Mouse (Mus musculus): ENCODE measurements at regions not wholly inside any gene's neighbourhood (a gene's known extent, or its start where the extent isn't known, plus 50 kb on each side); places are given as distances from the start of the nearest gene placed in this dataset.

DNA sequence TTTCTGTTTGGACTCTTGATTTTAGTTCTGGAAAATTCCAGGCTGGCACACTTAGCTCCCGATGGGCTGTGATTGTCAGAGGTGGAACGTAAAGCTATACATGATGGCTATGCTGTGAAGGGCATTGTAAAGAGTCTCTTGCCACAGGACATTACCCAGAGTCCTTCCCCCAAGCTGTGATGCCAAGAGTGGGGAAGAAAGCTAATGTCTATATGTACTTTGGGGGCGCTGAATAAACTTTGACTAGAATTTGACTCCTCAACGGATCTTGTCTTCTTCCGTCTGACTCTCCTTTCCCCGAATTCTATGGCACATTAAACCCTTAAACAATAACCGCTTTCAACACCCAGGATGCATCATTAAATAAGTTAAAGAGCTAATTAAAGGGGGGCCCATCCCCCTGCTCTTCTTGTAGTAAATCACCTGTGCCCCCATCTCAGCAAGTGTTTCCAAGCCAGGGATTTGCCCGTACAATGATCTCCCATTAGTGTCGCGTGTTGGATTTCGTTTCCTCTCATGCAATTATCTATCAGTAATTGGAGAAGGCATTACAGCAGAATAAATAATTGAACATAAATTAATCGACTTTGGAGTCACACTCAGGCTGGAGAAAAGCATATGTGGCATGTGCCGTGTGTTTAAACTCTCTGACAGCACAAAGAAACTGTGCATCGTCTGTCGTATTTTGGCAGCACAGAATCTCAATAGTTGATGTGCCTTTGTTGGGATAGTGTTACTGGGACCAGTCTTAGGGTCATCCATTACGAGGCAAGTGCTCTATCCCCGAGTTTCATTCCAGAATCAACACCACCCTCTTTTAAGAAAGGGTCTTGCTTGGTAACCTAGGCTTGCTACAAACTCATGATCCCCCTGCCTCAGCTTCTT is 343.9 kb downstream of the Nucb2 start:
- in situ Hi-C loops (cut with MseI, MboI) = no loop called here

DNA sequence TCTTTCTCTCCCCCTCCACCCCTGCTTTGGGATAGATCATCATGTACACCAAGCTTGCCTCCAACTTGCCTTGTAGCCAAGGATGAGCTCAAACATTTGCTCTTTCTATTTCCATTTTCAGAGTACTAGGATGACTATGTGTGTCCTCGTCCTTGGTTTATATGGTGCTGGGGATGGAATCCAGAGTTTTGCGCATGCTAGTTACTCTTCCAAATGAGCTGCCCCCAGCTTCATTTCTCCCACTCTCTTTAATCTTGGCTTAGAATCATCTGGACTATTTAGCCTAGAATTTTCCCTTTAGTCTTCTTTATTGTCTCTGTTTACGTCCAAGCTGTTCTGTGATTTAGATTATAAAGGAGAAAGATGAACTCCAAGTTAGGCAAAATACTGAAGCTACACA is 349.2 kb downstream of the Nucb2 start:
- in situ Hi-C loops (cut with MseI, MboI) = no loop called here

DNA sequence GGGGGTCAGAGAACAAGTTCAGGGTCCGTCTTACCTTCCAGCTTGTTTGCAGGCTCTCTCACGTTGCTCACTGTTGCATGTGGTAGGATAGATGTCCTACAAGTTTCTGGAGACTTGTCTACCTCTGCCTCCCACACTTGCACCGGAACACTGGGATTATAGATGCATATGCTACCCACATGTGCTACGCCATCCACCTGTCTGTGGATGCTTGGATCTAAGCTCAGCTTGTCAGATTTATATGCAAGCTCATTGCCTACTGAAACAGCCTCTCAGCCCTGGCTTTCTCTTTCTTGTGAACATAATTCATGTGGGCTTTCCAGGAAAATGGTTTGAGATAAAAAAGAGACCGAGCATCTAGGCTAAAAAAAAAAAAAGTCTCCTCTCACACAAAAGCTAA is 353.0 kb downstream of the Nucb2 start:
- in situ Hi-C loops (cut with MseI, MboI) = no loop called here

DNA sequence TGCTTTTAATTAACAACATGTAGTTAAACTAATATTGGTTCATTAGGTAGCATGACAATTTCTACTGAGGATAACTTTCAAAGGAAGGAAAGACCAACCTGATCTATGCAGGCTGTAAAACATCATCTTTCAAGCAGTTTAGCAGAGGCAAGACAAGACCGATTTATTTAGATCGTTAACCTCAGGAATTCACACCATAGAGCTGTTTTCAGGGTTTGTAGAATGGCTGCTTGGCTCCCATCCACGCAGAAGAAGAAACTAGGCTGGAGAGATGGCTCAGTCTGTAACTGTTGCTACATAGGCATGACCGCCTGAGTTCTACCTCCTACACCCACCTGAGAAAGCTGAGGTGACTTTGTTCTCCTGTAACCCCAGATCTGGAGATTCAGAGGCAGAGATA is 353.6 kb downstream of the Nucb2 start:
- in situ Hi-C loops (cut with MseI, MboI) = no loop called here

DNA sequence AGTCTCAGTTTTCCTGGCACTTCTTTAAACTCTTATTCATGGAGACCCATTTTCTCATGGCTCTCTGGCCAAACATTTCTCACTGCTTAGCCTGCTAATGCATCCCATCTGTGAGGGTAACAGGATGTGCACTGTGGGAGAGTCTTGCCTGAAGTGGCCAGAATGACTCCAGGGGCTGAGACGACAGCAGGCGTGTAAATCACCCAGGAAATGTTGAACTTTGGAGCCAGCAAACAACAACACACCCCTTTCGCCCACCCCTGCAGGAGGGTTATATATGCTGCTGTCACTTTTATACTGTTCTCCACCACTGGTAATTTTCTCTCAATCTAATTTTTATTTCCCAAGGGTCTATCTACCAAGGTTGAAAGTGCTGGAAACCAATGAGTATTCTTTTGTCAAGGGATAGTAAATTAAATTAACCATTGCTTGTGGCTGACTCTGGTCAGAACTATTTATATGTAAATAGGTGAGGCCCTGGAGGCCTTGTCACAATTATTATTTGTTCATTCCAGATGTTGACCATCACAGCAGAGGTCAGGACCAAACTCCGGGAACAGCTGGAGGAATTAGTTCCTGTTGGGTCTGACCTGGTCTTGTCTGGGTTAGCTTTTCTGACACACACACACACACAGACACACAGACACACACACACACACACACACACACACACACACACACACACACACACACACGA is 378.2 kb downstream of the Nucb2 start:
- in situ Hi-C loops (cut with MseI, MboI) = loop anchor here in 1 of 2 experiments (25.0 kb wide), 1 partner anchor 305 kb away; no protein-coding TSS in a partner anchor

DNA sequence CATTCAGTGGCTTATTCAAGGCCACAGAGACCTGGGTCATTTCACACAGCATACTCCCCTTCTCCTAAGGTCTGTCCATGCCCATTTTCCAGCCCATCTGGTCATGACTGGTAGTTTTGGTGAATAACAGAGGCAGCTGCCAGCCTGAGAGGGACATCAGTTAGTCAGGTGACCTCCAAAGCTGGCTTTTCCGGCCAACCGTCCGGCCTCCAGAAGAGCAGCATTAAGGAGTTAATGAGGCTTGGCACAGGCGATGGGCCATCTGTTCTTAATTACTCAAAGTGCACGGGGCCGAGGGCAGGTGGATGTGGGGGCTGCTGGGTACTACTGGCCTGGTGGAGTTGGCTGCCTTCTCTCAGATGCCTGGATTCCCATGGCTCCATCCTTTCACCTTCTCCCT is 389.7 kb downstream of the Nucb2 start:
- in situ Hi-C loops (cut with MseI, MboI) = loop anchor here in 1 of 2 experiments (25.0 kb wide), 1 partner anchor 293 kb away; no protein-coding TSS in a partner anchor

DNA sequence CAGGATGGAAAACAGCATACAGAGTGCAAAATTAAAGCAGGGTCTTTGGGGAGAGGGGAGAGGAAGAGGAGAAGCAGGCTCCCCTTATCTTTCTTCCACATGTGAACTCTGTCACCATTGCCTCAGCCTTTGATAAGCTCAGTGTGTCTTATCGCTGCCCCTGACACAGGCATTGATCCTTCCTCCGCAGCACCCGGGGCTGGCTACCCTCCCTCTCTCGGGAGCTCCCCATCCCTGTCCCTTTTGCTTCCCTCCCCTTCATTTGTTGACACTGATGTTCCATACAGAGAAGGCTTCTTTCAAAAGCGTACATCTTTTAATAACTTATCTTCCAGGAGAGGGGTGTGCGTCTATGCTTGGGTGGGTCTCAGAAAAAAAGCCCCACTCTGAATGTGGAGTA is 411.6 kb downstream of the Nucb2 start:
- in situ Hi-C loops (cut with MseI, MboI) = loop anchor here in 1 of 2 experiments (10.0 kb wide), 2 partner anchors 59 to 211 kb away; no protein-coding TSS in a partner anchor

DNA sequence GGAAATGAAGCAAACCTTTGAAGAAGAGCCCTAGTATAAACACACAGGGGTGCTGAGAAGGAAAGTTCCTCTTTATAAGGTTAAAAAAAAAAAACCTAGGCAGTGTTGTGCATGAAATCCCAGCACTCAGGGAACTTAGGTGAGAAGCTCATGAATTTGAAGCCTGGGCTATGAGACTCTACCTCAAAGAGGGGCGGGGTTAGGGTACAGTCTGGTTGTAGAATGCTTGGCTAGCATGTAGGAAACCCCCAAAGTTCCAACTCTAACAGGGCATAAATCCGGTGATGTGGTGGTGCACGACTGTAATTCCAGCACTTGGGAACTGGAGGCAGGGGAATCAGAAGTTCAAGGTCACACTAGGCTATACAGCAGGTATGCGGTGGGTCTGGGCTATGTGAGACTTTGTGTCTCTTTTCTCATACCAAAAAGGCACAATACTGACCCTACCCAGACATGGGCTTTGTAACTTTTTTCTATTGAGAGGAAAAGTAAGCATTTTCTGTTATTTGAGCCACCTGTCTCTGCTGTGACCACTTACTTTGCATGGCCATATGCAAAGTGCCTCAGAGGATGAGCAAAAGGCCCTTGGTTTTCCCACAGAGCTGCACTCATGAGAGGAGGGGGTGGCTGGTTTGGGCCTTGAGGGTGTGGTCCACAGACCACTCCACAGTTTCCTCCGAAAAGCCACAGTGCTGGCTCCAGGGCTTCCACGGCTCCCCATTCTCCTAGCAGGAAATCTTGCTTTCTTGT is 413.9 kb downstream of the Nucb2 start:
- in situ Hi-C loops (cut with MseI, MboI) = loop anchor here in 1 of 2 experiments (10.0 kb wide), 2 partner anchors 57 to 213 kb away; no protein-coding TSS in a partner anchor

DNA sequence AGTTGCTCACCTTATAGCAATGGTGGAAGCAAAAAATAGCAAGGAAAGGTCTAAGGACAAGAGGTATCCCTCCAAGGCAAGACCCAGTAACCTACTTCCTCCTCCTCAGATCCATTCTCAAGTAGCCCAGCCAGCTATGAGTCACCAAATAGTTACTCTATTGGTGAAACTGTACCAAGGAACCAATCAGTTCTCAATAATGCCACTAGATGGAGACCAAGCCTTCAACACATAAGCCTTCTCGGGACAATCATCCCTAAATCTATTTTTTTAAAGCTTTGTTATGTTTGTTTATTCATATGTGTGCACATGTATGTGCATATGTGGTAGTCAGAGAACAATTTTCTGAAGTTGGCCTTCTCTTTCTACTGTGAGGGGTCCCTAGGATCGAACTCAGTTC is 434.3 kb upstream of the Xylt1 start:
- in situ Hi-C loops (cut with MseI, MboI) = no loop called here

DNA sequence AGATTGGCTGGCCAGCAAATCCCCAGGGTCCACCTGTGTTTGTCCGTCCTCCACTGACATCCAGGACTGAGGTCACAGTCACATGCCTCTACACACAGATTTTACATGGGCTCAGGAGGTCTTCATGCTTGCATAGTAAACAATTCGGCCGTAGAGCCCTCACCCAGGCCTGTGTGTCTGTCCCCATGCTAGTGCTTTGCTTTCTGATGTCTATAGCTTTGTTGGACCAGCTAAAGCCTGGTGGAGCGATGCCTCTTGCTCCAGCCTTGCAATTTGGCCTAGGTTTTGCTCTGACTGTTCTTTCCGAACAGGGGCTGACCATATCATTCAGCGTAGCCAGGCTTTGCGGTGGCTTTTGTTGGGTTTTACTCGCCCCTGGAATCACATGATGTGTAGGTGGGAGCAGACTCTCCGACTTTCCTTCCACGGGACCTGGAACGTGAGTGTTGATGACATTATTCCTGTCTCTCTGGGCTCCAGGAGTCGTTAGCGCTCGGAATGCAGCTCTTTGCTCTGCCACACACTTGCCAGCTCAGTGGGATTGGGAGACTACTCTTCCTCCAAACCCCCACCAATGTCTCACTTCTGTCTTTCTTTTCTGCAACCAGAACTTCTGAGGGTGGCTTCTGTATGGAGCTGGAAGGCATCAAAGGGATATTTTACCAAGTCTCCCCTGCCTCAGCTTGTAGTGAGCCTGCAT is 421.4 kb upstream of the Xylt1 start:
- in situ Hi-C loops (cut with MseI, MboI) = no loop called here

DNA sequence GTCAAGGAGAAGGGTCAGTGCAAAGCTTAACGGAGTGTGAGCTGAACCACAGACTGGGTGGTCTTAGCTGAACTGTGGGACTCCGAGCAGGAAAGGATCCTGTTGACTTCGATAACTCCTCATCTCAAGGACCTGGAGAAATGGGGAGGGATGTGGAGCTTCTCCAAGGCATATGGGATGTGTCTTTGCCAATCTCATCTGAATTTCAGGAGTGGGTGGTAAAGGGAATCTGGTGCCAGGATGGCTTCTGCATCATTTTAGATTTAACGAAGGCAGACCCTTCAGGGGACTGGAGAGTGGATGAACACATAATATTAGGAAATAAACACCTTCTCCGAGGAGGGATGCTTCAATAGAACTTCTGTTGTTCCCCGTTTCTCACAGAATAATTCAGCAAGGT is 416.9 kb upstream of the Xylt1 start:
- in situ Hi-C loops (cut with MseI, MboI) = no loop called here

DNA sequence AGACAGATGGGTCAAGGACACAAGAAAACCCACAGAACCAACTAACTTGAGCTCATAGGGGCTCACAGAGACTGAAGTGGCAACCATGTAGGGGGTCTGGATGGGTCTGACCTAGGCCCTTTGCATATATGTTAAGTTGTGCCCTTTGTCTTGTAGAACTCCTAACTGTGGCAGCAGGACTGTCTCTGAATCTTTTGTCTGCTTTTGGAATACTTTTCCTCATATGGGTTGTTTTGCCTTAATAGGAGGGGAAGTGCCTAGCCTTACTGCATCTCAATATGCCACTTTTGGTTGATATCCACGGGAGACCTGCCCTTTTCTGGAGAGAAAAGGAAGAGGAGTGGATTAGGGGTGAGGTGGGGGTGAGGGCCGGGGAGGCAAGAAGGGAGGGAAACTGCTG is 389.4 kb upstream of the Xylt1 start:
- in situ Hi-C loops (cut with MseI, MboI) = loop anchor here in 1 of 2 experiments (10.0 to 25.0 kb wide), 2 partner anchors 193 to 279 kb away; no protein-coding TSS in a partner anchor

DNA sequence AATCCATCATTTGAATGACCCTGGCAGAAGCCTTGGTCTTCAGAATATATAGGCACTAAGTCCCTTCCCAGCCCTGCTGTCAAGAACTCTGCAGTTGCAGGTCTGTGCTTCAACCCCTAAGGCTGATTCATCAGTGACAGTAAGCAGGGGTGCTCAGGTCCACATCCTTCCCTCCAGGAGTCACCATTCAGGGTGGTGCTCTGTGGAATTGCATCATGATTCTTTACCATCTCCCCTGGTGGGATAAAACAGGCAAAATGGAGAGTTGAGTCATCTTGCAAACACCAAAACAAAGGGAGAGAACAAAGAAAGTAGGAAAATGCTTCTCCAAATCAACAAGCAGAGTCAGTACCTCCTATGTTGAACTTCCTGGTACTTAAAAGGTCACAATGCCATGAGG is 388.6 kb upstream of the Xylt1 start:
- in situ Hi-C loops (cut with MseI, MboI) = loop anchor here in 1 of 2 experiments (10.0 to 25.0 kb wide), 2 partner anchors 193 to 280 kb away; no protein-coding TSS in a partner anchor

DNA sequence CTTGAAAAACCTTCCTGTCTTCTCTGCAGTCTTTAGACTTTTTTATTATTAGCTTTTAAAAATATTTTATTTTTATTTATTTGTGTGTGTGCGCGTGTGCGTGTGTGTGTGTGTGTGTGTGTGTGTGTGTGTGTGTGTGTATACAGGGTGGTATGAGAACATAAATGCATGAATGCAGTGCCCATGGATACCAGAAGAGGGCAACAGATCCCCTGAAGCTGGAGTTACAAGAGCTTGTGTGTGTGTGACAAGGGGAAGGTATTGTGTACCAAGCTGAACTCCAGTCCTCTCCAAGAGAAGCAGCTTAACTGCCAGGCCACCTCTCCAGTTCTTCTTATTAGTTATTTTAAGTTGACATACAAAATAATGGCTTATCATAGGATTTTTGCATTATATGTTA is 385.0 kb upstream of the Xylt1 start:
- in situ Hi-C loops (cut with MseI, MboI) = loop anchor here in 1 of 2 experiments (10.0 to 25.0 kb wide), 2 partner anchors 189 to 283 kb away; no protein-coding TSS in a partner anchor

DNA sequence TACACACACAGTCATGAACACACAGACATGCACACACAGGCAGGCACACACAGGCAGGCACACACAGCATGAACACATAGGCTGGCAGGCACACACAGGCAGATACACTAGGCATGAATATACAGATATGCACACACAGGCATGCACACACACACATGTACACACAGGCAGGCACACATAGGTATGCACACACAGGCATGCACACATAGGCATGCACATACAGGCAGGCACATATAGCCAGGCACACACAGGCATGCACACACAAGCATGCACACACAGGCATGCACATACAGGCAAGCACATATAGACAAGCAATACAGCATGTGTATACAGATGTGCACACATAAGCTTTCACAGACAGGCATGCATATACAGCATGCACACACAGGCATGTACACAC is 377.6 kb upstream of the Xylt1 start:
- in situ Hi-C loops (cut with MseI, MboI) = loop anchor here in 1 of 2 experiments (25.0 kb wide), 1 partner anchor 309 kb away; no protein-coding TSS in a partner anchor

DNA sequence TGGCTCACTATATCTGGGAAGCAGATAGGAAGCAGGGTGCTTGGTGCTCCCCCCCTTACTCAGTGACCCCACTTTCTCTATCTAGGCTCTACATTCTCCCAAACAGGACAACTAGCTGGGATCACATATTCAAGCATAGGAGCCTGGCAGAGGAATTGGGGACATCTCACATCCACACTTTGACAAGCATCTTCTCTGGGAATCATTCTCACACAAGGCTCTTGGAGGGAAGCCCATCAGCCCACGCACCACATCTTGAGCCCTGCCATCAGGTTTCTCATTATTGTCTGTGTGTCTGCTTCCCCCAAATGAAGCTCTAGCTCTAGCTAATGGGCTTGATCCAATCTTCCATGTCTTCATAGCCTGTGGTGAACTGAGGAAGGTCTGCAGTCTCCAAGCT is 362.4 kb upstream of the Xylt1 start:
- in situ Hi-C loops (cut with MseI, MboI) = loop anchor here in 1 of 2 experiments (25.0 kb wide), 1 partner anchor 294 kb away; no protein-coding TSS in a partner anchor

DNA sequence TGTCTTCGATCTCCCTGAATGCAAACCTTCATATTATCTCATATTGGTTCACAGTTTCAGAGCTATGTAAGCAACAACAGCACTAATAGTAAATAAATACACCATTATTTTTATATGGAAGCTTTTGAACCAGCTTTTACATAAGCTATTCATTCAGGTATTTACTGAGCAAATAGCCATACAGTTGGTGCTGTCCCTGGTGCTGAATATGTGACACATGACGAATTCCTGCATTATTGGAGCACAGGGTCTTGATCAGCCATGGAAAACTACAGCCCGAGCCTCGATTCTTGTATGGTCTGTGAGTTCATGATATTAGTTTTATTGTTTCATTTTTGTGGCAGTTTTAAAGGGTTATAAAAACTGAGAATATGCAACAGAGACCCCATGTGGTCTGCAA is 359.1 kb upstream of the Xylt1 start:
- in situ Hi-C loops (cut with MseI, MboI) = loop anchor here in 1 of 2 experiments (25.0 kb wide), 1 partner anchor 291 kb away; no protein-coding TSS in a partner anchor

DNA sequence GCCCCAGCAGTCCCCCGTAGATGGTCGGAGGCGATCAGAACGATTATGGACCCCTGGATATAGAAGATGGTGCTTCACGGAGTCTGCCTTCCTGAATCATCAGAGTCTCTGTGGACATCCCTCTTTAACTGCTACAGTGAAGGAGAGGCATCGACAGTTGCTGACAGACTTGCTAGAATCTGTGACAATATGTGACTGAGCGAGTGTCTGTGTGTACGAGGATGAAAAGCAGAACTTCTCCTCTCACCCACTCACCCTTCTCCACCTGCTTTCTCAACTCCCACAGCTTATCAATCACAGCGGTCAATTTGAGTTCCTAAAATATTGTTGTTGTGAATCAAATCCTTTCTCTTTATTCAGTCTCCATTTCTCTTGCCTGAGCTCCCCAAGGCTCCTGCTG is 335.9 kb upstream of the Xylt1 start:
- in situ Hi-C loops (cut with MseI, MboI) = no loop called here

DNA sequence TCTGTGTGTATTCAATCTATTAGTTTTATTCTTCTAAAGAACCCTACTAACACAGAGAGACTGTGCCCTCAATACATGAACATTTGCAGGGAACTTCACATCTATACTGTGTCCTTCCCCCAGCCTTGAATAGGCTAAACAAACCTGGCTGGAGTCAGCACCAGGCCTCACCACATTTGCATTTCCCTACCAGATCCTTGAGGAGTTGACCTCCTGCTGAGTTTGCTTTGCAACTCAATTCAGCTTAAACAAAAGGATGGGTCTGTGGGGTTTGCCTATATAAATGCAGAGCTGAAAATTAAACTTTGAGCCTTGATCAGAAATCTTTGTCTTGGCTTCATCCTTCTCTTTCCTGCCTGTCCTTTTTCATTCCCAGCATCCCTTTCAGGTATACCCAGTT is 331.5 kb upstream of the Xylt1 start:
- in situ Hi-C loops (cut with MseI, MboI) = no loop called here

DNA sequence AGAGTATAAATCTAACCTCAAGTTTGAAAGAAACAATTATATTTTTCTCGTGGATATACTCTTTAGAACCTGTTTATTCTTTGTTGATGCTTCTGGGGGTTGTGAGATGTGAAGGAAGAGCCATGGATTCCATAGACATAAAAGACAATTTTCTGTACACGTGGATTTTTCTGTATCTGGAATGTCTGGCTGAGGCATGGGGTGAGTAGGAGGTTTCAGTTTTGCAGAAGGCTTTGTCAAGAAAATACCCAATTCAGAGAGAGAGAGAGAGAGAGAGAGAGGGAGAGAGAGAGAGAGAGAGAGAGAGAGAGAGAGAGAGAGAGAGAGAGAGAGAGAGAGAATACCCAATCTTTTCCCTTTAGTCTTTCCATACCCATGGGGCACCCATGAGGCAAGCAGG is 315.0 kb upstream of the Xylt1 start:
- in situ Hi-C loops (cut with MseI, MboI) = no loop called here
